Mouse (Mus musculus): ENCODE measurements at regions not wholly inside any gene's neighbourhood (a gene's known extent, or its start where the extent isn't known, plus 50 kb on each side); places are given as distances from the start of the nearest gene placed in this dataset.

DNA sequence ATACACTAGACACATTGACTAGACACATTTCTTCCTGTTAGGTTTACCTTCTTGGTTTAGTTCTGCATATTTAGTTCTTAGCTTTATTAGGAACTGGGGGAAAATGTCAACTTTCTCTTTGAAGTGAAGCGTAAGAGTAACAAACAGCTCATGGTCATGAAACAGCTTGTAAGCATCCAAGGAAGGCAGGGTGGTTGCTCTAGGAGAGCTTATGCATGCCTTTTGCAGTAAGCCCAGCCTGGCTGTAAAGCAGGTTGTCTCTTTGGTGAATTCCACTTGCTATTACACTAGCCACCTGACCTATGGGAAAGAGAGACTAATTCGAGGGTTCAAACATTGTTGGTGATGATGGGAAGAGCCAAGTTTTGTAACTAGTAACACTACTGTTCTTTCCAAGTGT lies 168.9 kb upstream of the Trib2 start:
- TF ChIP-seq CTCF (IDR thresholded peaks at IDR 0.05; ENCODE audit: borderline replicate concordance, insufficient read depth, low read depth, low read length) (no peak), POLR2A (IDR thresholded peaks at IDR 0.05; ENCODE audit: borderline replicate concordance, insufficient read depth, low read length) (no peak)
